Mouse (Mus musculus): ENCODE data around the gene Ano9.
A peak's percentile ranks its signal among the peaks of the same experiment; 100 is the strongest.

Ano9 gene

DNA sequence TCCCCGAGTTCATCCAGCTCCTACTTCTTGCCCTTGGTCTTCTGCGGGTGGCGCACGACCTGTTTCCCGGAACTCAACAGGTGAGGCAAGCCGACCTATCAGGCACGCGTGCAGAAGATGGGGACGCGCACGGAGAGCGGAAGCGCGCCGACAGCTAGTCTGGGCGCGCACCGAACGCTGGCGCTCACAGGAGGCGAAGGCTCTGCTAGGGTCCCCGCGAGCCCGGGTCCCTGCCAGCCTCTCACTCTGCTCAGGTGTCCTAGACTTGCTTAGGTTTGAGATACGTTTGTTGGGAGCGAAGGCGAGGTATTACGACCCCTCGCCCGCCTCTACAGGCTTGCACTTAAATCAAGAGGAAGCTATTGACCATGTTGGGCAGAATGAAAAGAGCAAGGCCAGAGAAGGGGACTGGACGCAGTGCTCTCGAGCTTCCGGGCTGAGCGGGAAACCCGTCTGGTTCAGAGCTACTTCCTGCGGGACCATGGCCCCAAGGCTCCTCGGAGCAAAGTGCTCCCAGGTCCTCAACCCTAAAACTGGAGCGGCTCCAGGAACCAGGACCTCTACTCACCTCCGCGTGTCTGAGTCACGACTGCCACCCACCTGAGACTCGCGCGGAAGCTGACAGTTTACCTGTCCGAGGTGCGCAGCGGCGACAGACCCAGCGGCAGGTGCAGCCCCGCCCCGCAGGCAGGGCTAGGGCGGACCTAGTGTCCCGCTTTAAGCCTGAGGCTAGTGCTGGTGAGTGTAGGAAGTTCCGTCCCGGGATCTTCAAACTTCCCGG, 17.5 kb downstream of the Ano9 start, which contains the start of gene Sigirr:
Sigirr (minus strand) TSS at position 662 of the 781 bp plus-strand sequence.
- peak; percentile 78 for DNase-seq (ENCODE audit: low read depth)

DNA sequence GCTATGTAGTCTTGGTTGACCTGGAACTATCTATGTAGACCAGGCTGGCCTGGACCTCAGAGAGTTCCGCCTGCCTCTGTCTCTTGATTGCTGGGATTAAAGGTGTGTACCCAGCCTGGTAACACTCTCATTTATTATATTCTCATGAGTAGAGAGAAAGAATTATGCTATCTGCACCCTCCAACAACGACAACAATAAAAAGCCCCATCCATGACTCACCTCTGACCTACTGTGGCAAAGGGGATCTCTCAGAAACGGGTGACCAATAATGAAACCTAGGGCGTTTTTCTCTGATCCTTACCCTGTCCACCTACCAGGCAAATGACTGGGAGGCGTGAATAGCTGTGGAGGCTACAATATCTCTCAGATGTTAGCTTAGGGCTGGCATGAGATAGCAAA, 20.4 kb downstream of the Ano9 start:
- DNase-seq (ENCODE audit: low read depth) = no peak

DNA sequence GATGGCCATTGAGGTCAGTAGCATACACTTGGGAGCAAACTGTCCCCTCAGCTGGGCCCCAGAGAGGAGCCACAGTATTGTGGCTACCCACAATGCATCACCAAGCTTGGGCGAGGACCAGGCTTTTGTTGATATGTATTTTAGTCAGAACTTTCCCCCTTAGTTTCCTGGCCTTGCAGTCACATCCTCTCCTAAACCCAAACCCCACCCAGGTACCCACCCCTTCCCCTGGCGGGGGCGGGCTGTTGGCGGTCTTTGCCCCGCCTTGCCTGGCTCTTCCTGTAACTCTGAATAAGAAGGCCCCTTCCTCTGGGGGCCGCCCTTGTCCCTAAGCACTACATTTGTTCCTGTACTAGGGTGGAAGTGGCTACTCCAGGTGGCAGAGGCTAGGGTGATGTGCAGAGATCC, 21.0 kb downstream of the Ano9 start:
- peak; percentile 92 for DNase-seq (ENCODE audit: low read depth)

DNA sequence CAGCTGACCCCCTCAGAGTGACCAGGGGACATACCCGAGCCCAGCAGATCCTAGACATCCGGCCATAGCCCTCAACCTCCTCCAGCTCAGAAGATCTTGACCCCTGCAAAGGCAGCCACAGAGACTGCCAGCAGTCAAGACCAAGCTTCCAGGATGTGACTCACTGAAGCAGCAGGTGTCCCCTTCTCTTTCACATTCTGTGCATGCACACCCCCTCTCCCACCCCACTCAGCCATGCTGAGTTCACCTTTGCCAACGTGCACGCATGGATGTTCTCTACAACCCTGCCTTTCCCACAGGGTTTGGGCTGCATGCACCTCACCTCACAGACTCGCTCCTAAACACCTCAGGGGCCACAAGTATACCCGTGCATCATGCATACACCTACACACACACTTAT, 21.6 kb downstream of the Ano9 start:
- peak; percentile 58 for DNase-seq (ENCODE audit: low read depth)

DNA sequence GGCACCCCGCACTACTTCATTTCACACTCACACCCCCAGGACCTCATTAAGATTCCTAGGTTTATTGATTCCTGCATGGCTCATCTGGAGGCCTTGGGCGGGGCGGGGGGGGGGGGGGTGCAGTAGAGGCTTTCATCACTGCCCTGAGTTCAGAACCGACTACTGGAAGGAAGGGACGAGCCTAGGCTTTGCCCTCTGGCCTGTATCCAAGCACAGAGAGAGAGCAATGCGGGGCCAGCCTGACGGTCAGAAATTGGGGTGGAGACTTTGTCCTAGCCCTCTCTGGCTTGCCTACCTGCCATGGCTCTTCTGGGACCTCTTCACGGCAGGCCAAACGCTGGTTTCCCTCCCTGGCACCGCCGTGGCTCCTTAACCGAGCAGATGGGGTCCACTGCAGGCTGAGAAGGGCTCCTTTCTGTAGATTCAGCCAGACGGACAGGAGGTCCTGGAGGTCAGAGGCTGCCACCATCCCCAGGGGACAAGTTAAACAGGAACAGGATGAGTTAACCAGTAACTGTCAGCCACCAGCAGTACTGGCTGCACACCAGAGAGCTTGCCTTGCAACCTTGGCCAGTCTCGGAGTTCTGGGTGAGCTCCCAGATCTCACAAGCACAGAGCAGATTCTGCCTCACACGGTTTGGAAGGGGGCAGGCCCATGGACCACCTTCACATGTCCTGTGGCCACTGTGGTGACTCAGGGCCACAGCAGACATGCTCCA, 23.0 kb downstream of the Ano9 start:
- no peak for DNase-seq (ENCODE audit: low read depth)

DNA sequence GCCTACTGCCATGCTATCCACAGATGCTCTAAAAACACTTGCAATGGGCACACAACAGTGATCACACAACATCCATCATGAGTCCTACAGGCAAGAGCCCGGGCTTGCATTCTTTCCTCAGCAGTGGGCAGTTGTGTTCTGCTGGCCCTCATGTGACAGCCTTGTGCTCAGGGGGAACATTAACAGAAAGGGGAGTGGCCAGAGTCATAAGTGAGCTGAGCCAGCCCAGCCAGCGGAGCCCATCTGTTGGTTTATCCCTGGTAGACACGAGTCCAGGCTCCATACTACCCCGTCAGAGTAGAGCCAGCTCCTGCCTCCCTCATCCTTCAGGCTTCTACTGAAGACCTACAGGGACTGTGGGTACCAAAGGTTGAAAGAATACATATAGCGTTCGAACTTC, 23.7 kb downstream of the Ano9 start:
- no peak for DNase-seq (ENCODE audit: low read depth)

DNA sequence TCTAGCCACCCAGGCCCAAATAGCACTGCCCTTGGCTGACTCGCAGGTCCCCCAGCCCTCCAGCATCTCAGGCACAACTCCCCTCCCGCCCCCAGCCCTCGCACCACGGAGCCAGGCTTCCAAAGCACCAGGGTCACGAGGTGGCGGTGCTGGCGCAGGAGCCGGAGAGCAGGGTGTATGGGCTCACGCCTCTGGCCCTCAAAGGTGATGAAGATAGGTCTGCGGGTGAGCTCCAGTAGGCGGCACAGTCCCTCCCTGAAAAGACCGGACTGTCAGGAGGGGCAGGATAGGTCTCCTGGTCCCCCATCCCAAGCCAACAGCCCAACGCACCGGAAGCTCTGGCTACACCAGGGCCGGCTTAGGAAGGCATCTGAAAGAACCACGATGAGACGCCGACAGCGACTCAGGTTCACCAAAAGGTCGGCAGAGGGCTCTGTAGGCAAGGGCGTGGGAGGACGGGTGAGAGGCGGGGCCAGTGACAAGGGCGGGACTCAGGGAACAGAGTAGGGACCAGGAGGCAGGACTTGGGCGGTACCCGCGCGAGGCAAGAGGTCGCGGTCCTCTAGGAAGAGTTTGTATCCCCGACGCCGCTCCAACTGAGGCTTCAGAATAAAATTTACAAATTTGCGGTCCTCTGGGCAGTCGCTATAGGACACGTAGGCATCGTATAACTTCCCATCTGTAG, 25.4 kb downstream of the Ano9 start:
- DNase-seq (ENCODE audit: low read depth) = peak; percentile 85

DNA sequence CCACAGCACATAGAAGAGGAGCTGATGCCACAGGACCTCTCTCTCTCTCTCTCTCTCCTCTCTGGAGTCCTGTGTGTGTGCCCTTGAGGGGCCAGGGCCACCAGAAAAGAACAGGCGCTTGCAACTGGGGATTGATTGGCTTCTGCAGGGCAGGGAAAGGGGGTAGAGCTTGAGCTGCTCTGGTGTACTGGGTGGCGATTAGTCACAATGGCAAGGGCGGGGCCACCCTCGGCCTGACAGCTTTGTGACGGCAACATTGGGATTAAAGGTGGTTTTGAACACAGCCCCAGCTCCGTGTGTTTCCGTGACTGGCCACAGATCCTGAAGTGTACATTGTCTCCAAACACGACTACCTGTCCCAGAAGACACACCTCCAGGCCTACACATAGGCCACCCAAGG, 27.4 kb downstream of the Ano9 start:
- DNase-seq (ENCODE audit: low read depth) = no peak

DNA sequence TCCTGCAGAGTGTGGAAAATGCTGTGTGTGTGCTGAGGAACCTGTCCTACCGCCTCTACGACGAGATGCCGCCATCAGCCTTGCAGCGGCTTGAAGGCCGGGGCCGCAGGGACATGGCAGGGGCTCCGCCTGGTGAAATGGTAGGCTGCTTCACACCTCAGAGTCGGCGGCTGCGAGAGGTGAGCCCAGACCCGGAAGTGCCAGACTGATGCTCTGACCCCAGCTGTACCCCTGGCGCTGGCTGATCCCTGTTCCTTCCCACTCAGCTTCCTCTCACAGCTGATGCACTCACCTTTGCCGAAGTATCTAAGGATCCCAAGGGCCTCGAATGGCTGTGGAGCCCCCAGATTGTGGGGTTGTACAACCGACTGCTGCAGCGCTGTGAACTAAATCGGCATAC, 29.1 kb downstream of the Ano9 start:
- peak; percentile 59 for DNase-seq (ENCODE audit: low read depth)

DNA sequence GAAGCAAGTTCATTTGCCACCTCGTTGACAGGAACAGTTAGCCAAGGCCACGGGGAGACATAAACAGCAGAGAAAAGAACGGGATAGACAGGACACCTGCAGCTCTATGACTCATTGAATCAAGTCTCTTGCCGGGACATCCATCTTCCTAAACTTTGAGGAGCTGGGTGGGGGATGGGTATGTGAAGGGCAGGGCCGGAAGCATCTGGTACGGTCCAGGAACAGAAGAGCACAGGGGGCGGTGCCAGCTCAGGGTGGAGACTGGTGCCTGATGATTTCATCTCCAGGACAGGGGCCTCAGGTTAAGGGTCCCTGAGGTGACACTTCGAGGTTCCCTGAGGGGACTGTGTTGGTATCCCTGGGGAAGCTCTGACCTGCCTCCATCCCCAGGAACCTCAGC, 29.7 kb downstream of the Ano9 start:
- peak; percentile 63 for DNase-seq (ENCODE audit: low read depth)

DNA sequence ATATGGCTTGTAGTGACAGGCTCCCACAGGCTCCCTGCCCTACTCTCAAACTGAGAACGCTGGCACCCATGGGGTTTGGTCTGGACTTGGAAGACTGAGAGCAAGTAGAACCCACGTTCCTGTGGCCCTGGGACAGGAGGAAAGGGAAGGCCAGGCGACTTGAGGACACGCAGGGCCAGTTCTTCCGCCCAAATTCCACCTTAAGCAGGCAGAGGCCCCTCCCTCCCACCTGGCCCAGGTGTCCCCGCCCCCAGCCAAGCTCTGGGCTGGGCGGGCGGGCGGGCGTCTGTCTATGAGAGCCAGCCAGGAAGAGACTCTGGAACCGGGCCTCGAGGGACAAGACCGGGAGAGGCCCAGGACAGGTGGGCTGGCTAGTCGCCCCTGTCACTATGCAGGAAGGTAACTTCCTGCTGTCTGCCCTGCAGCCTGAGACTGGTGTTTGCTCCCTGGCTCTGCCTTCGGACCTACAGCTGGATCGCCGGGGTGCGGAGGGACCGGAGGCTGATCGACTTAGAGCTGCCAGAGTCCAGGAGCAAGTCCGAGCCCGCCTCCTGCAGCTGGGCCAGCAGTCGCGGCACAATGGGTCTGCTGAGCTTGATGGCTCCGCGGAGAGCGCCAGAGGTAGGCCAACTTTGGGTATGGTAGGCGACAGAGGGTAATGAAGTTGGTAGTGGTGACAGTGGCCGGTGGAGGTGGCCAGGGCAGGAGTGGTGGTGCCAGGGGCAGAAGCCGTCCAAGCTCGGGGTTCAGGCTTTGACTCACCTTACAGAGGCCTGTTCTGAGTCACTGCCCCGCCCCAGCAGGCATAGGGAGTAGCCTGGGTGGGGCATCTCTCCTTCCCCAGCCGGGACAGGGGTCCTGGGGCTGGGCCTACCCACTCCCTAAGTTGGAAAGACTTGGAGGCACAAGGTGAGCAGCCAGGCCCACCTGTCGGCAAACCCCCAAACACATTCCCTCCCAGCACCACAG, 37.8 kb downstream of the Ano9 start:
- DNase-seq (ENCODE audit: low read depth) = no peak

DNA sequence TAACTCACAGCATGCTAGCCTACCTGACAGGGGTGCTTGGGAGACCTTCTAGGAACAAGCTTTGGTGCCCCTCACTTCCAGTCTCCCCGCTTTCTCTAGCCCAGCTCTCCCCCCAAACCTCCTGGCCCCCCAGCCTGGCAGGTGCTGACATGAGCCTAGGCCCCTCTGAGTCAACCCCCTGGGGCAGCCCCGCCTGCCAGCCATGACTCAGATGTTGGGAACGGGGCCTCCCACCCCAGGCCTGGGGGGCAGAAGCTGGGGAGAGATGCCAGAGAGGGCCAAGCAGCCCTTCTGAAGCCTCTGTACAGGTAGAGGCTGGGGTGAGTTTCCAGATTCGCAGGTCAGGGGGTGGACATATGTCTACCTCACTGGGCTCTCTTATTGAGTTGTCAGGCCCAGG, 38.7 kb downstream of the Ano9 start:
- no peak for DNase-seq (ENCODE audit: low read depth)

DNA sequence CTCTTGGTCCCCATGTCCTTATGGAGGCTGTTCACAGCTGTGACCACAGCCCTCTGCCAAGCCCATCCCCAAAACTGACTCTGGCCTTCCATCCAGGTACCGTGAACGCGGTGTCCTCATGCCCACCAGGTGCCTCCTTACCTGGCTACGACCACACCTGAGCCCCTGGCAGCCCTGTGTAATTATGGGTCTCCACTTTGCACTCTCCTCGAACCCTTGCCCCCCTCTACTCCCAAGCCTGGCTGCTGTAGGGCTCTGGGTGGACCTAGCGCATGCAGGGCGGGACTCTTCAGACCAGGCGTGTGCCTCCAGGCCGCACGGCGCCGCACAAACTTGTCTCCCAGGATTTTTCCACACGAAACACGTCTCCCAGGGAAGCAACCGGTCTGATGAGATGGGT, 39.8 kb downstream of the Ano9 start, which contains the start of gene Pkp3:
Pkp3 (plus strand) TSS at position 378 of the 400 bp plus-strand sequence.
- no peak for DNase-seq (ENCODE audit: low read depth)

DNA sequence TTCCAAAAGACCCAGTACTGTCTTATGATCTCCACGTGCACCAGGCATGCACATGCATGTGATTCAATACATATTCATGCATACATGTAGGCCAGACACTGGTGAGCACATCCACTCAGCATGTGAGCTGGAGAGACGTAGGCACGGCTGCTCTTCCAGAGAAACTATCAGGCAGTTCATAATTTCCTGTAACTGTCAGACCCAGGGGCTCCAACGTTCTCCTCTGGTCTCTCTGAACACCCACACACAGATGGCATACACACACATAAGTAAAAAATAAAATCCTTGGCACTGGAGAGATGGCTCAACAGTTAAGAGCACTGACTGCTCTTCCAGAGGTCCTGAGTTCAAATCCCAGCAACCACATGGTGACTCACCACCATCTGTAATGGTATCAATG, 43.8 kb downstream of the Ano9 start:
- DNase-seq (ENCODE audit: low read depth) = no peak

DNA sequence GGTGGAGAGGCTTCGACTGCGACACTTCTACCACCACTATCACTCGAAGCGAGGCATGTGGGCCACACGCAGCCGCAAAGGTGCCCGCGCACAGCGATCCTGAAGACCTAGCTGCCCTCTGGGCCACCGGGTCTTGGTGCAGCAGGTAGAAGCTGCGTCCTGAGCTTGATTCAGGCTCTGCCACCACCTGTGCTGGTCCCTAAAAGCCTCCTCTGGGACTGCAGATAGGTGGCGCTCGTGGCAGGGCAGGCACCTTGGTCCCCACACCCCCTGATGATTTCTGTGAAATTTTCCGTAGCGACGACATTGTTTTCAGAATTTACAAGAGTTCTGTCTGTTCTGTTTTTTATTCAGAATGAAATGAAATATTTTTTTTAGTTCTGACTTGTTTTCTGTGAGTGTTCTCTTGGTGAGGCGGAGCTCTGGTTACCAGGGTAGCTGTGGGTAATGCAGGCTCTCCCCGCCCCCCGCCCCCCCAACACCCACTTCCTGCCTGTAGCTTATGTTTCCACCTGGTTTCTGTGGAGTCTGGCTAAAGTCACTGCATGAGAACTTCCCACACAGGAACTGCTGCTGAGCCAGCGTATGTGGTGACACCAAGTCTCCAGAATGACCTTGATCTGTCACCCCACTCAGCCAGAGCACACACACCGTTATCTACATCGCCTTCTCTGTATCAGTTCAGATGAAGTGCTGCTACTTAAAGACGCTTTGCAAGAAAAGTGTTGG, 45.4 kb downstream of the Ano9 start:
- peak; percentile 93 for DNase-seq (ENCODE audit: low read depth)

DNA sequence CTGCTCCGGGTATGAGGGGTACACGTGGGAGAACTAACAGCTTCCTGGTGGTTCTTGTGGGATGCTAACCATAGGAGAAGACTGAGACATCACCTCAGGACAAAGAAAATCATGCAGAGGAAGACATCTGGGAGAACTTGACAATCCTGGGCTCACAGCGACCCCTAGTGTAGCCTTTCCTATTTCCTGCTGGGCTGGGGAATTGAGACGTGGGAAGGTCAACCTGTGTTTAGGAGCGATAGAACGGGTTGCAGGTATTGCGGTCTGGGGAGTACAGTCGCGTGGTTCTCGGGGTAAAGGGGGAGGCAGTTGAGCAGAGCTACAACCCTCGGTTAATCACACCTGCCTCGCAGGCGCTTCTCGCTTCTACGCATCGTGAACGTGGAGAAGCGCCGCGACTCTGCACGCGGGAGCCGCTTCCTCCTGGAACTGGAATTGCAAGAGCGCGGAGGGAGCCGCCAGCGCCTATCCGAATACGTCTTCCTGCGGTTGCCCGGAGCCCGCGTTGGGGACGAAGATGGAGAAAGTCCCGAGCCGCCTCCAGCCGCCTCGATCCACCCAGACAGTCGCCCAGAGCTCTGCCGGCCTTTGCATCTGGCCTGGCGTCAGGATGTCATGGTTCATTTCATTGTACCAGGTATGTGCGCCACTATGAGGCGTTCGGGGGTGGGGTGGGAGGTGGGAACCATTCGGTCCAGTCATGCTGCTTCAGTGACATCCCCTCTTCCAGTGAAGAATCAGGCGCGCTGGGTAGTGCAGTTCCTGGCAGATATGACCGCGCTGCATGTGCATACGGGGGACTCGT, 47.3 kb downstream of the Ano9 start:
- DNase-seq (ENCODE audit: low read depth) = peak; percentile 81

DNA sequence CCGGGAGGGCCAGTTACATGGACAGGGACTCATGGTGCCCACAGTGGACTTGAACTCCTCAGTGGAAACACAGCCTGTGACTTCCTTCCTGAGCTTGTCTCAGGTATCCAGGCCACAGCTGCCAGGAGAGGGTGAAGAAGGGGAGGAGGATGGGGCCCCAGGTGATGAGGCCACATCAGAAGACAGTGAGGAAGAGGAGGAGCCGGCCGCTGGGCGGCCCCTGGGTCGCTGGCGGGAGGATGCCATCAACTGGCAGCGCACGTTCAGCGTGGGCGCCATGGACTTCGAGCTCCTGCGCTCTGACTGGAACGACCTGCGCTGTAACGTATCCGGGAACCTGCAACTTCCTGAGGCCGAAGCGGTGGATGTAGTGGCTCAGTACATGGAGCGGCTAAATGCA, 49.3 kb downstream of the Ano9 start:
- no peak for DNase-seq (ENCODE audit: low read depth)

DNA sequence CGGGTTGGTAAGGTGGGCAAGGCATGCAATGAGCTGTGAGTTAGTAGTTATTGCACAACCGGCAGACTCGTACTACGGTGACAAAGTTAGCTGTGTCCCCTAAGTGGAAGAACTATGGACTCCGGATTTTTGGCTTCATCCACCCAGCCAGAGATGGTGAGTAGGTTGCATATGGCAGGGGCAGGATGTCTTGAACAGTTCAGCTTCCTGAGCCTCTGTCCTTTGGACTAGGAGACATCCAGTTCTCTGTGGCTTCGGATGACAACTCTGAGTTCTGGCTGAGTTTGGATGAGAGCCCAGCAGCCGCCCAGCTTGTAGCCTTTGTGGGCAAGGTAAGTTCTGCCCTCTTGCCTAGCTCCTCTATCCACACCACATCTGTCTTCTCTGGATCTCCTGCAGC, 53.0 kb downstream of the Ano9 start:
- no peak for DNase-seq (ENCODE audit: low read depth)

DNA sequence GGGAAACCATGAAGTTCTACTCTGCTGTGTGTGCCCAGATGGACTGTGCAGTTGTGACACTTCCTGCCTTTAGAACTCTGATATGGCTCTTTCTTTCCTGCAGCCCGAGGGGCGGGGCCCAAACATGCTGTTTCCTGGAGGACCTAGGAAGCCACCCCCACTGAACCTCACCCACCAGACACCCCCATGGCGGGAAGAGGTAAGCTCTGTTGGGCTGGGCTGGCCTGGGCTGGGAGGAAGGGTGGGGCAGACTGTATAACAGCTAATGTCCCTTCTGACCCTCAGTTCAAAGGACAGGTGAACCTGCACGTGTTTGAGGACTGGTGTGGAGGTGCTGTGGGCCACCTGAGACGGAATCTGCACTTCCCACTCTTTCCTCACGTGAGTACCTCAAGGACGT, 53.4 kb downstream of the Ano9 start:
- DNase-seq (ENCODE audit: low read depth) = peak; percentile 50

DNA sequence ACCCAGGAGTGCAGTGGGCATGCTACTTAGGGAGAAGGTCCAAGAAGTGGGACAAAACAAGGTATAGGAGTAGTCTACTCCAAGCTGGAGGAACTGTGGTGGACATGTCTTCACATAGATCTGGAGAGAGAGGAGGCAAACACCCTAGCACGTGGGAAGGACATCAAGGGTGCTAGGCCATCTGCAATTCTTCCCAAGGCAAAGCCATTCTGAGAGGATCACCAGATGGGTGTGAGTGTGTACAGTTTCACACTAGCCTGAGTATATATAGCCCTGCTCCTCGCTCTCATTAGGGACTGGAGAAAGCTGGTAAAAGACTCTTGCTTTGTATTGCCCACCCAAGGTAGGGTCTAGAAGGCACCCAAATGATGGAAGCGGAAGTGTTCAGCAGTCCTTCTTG, 54.3 kb downstream of the Ano9 start:
- no peak for DNase-seq (ENCODE audit: low read depth)

All from naive thymus-derived CD4-positive, alpha-beta T cell, adult 2 months (primary cell).